Mouse (Mus musculus) skeletal muscle tissue, postnatal 0 days (tissue): ENCODE data around the gene Brd7. TPM values are rescaled to one million over a fixed set of nuclear protein-coding genes. Genes with fewer than 3 reads are reported as not detected.

Experiments used
- polyA plus RNA-seq: library from polyadenylated mRNA; unstranded; fragments of >200 nt; fragmentation: Nextera tagmentation; extraction: Ambion mirVana; gene quantifications from 2 replicates; pipeline ENCODE4 v1.2.1, GENCODE M21; 2015

The Brd7 gene
- 43.5 and 47.2 TPM in 2 replicates for polyA plus RNA-seq

DNA sequence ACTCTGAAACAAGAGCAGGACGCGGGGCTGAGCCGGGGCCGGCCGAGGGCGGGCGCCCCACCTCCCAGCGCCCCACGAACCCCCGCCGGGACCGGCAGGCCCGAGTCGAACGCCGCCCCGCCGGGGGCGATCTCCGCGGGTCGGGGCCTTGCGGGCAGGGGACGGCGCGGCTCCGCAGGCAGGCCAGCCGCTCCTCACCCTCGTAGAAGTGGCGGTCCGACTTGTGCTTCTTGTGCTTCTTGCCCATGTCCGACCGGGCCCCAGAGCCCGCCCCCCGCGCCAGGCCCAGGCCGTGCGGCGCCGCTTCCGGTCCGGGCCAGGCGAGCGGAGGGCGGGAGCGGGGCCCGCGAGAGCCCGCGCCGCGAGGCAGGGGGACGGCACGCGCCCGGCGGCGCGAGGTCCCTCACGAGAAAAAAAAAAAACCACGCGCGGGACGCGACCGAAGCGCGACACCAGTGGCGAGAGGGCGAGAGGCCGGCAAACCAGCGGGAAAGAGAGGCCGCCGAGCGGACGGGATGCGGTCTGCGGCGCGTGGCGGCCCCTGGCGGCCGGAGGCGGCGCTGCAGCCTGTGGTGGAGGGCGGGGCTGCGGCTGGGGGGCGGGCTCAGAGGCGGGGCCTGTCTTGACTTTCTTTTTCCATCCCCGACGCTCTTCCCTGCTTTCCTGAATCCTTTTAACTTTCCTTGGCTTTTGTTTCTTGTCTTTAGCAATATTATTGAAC is at the start of gene Brd7:
Brd7 (minus strand) TSS at position 487 of the 721 bp plus-strand sequence.

Other genes with a start within 250 kb of the Brd7 start
- 39.5 and 41.4 TPM in 2 replicates for gene Cnep1r1, start 243.4 kb downstream of the Brd7 start, polyA plus RNA-seq
- gene Heatr3, start 224.3 kb downstream of the Brd7 start, polyA plus RNA-seq: 24.0 and 25.6 TPM in 2 replicates
- gene Tent4b, start 163.0 kb downstream of the Brd7 start, polyA plus RNA-seq: 3.5 and 4.5 TPM in 2 replicates
- 5.8 and 6.5 TPM in 2 replicates for gene Adcy7, start 89.8 kb downstream of the Brd7 start, polyA plus RNA-seq
- 10.5 and 11.9 TPM in 2 replicates for gene Nkd1, start 159.2 kb upstream of the Brd7 start, polyA plus RNA-seq